Mouse (Mus musculus) cerebellum, adult 2 months (tissue): ENCODE measurements around the gene Ubtfl1. TPM values are rescaled to one million over a fixed set of nuclear protein-coding genes. Genes with fewer than 3 reads are reported as not detected.
"Not testable (repeated sequence)": the region's sequence is repeated elsewhere in the genome, so short reads cannot be mapped to it uniquely, and the experiment has no call there.

Experiments used
- DNase-seq, 2 experiments: peaks; one replicate each; pipeline ENCODE4 v3.0.0; 2021
- H3K27ac ChIP-seq: fragments of 200-500 bp; 2 replicates; pipeline ENCODE4 v1.5.1; 2012; ENCODE audit warnings: low read length, control low read depth, inconsistent platforms; ENCODE audit not compliant: insufficient read depth
- H3K27me3 ChIP-seq: fragments of 200-500 bp; 2 replicates; pipeline ENCODE4 v1.6.1; 2012; ENCODE audit warnings: inconsistent platforms, mild to moderate bottlenecking, low read length, moderate library complexity; ENCODE audit not compliant: control insufficient read depth, insufficient read depth
- H3K4me1 ChIP-seq: fragments of 200-500 bp; 2 replicates; pipeline ENCODE4 v1.6.1; 2011; ENCODE audit warnings: low read length; ENCODE audit not compliant: control insufficient read depth, insufficient read depth
- H3K4me3 ChIP-seq: fragments of 200-500 bp; replicated peaks from 2 replicates; pipeline ENCODE3; 2011; ENCODE audit warnings: mild to moderate bottlenecking, low read depth, low read length, control low read depth; ENCODE audit not compliant: insufficient read depth
- CTCF ChIP-seq: fragments of 200-500 bp; IDR thresholded peaks from 2 replicates; pipeline ENCODE4 v1.5.1; 2011; ENCODE audit warnings: low read depth, mild to moderate bottlenecking, control low read depth, low read length, moderate library complexity, borderline replicate concordance; ENCODE audit not compliant: insufficient read depth
- POLR2A ChIP-seq: fragments of 200-500 bp; IDR thresholded peaks from 2 replicates; pipeline ENCODE4 v1.6.1; 2011; ENCODE audit warnings: low read length, control low read depth, borderline replicate concordance; ENCODE audit not compliant: insufficient read depth
- WGBS: fragments of 180-500 bp; shearing (Covaris S2); methylation state at CpG from one replicate; pipeline ENCODE4 v1.1.7; 2018; 5-methylcytosine and 5-hydroxymethylcytosine counted together
- polyA plus RNA-seq: library from polyadenylated mRNA; depleted of rRNA; stranded (reverse); fragments of >200 nt; gene quantifications from 2 replicates; pipeline ENCODE4 v1.2.3, GENCODE M21; 2012; rRNA removed

Ubtfl1 gene
- not detected in 2 replicates for polyA plus RNA-seq

- no peak for DNase-seq
- TF ChIP-seq CTCF (no peak), POLR2A (no peak)
- H3K4me1 ChIP-seq: no peaks in the 10 kb centered on the region
- H3K4me3 ChIP-seq: no peak within 1 kb of the TSS
- no peak within 1 kb of the TSS for H3K27ac ChIP-seq
- no peaks in the 10 kb centered on the region for H3K27me3 ChIP-seq
- 59% methylated on average over 1 of the region's 1 CpGs for WGBS
These were observed at the start of gene Ubtfl1 for GRCm38 (mm10) chr9:18404118-18404517. TSS of gene Ubtfl1 (plus strand) at chr9:18404418.

GRCm38 (mm10) chr9:18373026-18373425 is 31.2 kb upstream of the Ubtfl1 start:
- H3K4me1 ChIP-seq, H3K27ac ChIP-seq, DNase-seq, H3K4me3 ChIP-seq, H3K27me3 ChIP-seq: not testable (repeated sequence)
- 86% methylated on average over 1 of the region's 1 CpGs for WGBS

- H3K4me1 ChIP-seq: no peaks in the 10 kb centered on the region
- no peak overlapping the region for H3K27ac ChIP-seq
- no peaks in the 10 kb centered on the region for H3K27me3 ChIP-seq
- H3K4me3 ChIP-seq: no peak overlapping the region
- no peak for DNase-seq
- TF ChIP-seq POLR2A (no peak), CTCF (no peak)
- WGBS: 34% methylated on average over 6 of the region's 6 CpGs
These were observed 18.4 kb upstream of the Ubtfl1 start for GRCm38 (mm10) chr9:18385782-18386181.

- no peaks in the 10 kb centered on the region for H3K27me3 ChIP-seq
- TF ChIP-seq CTCF (no peak), POLR2A (no peak)
- H3K27ac ChIP-seq: no peak overlapping the region
- H3K4me1 ChIP-seq: no peaks in the 10 kb centered on the region
- no peak overlapping the region for H3K4me3 ChIP-seq
- DNase-seq: no peak
- WGBS: 27% methylated on average over 1 of the region's 1 CpGs
These were observed 4.6 kb upstream of the Ubtfl1 start for GRCm38 (mm10) chr9:18399629-18400028.

GRCm38 (mm10) chr9:18402895-18403294 is 1.3 kb upstream of the Ubtfl1 start, which contains the start of gene Naalad2:
TSS of gene Naalad2 (minus strand) at chr9:18402995.
- not testable (repeated sequence) for H3K27ac ChIP-seq, H3K4me3 ChIP-seq, H3K4me1 ChIP-seq, DNase-seq, H3K27me3 ChIP-seq
- WGBS: 59% methylated on average over 2 of the region's 2 CpGs

GRCm38 (mm10) chr9:18412371-18412770 is 8.2 kb downstream of the Ubtfl1 start:
- H3K4me1 ChIP-seq, DNase-seq: not testable (repeated sequence)
- WGBS: 81% methylated on average over 4 of the region's 4 CpGs

GRCm38 (mm10) chr9:18430354-18430753 is 26.1 kb downstream of the Ubtfl1 start, which contains the start of gene Mbd3l2:
TSS of gene Mbd3l2 (plus strand) at chr9:18430654.
- no peak for DNase-seq
- Histone ChIP-seq H3K4me3 (no peak within 1 kb of the TSS), H3K27ac (no peak within 1 kb of the TSS), H3K27me3 (no peaks in the 10 kb centered on the region), H3K4me1 (no peaks in the 10 kb centered on the region)
- TF ChIP-seq CTCF: no peak
- TF ChIP-seq POLR2A: no peak

More at GRCm38 (mm10) chr9:18412371-18412770, 8.2 kb downstream of the Ubtfl1 start:
- H3K4me3 ChIP-seq, H3K27me3 ChIP-seq, H3K27ac ChIP-seq: not testable (repeated sequence)

- peak in 1 of 2 experiments; percentile 28 for DNase-seq
- no peak for TF ChIP-seq POLR2A
- TF ChIP-seq CTCF: no peak
- Histone ChIP-seq H3K4me3 (no peak overlapping the region), H3K4me1 (no peaks in the 10 kb centered on the region), H3K27ac (no peak overlapping the region), H3K27me3 (no peaks in the 10 kb centered on the region)
- 19% methylated on average over 10 of the region's 10 CpGs for WGBS
These were observed 27.5 kb downstream of the Ubtfl1 start for GRCm38 (mm10) chr9:18431687-18432086.

- DNase-seq: no peak
- no peak overlapping the region for H3K27ac ChIP-seq
- H3K27me3 ChIP-seq: no peaks in the 10 kb centered on the region
- TF ChIP-seq CTCF (no peak), POLR2A (no peak)
- no peak overlapping the region for H3K4me3 ChIP-seq
- 68% methylated on average over 4 of the region's 4 CpGs for WGBS
- H3K4me1 ChIP-seq: no peaks in the 10 kb centered on the region
These were observed 52.3 kb downstream of the Ubtfl1 start for GRCm38 (mm10) chr9:18456520-18456919.

Other genes starting within 250 kb of the Ubtfl1 start
- 43.0 and 52.3 TPM in 2 replicates for gene Chordc1, start 112.3 kb upstream of the Ubtfl1 start, polyA plus RNA-seq
- gene Naalad2, start 1.4 kb upstream of the Ubtfl1 start, polyA plus RNA-seq: 0.78 and 0.98 TPM in 2 replicates
- not detected in 2 replicates for gene Mbd3l2, start 26.2 kb downstream of the Ubtfl1 start, polyA plus RNA-seq
- 1.0 and 1.6 TPM in 2 replicates for gene Zfp558, start 73.8 kb downstream of the Ubtfl1 start, polyA plus RNA-seq
- gene Mbd3l1, start 73.9 kb downstream of the Ubtfl1 start, polyA plus RNA-seq: not detected in 2 replicates